Mouse (Mus musculus) urinary bladder, adult 2 months (tissue): ENCODE data around the gene Gm7534. TPM values are rescaled to one million over a fixed set of nuclear protein-coding genes. Genes with fewer than 3 reads are reported as not detected.

ENCODE experiments used
- polyA plus RNA-seq: library from polyadenylated mRNA; depleted of rRNA; stranded (reverse); fragments of >200 nt; gene quantifications from 2 replicates; pipeline ENCODE4 v1.2.3, GENCODE M21; 2012; rRNA removed

The Gm7534 gene
- polyA plus RNA-seq, 1 experiment, result not detected

Other genes with a start within 250 kb of the Gm7534 start
- gene Hmgn2, start 234.4 kb downstream of the Gm7534 start, polyA plus RNA-seq, result 131 and 148 TPM in 2 replicates
- gene Dhdds, start 202.1 kb downstream of the Gm7534 start, polyA plus RNA-seq, result 35.0 and 35.6 TPM in 2 replicates
- not detected in 2 replicates for gene Lin28a, start 184.2 kb downstream of the Gm7534 start, polyA plus RNA-seq
- 0.37 and 0.44 TPM in 2 replicates for gene Zfp683, start 149.2 kb downstream of the Gm7534 start, polyA plus RNA-seq
- gene Crybg2, start 142.2 kb downstream of the Gm7534 start, polyA plus RNA-seq, result 11.8 and 17.7 TPM in 2 replicates
- 31.3 and 32.6 TPM in 2 replicates for gene Cd52, start 107.9 kb downstream of the Gm7534 start, polyA plus RNA-seq
- 4.1 and 4.2 TPM in 2 replicates for gene Ubxn11, start 100.4 kb downstream of the Gm7534 start, polyA plus RNA-seq
- 337 and 349 TPM in 2 replicates for gene Sh3bgrl3, start 74.2 kb downstream of the Gm7534 start, polyA plus RNA-seq
- gene Cep85, start 15.9 kb downstream of the Gm7534 start, polyA plus RNA-seq, result 22.9 and 23.6 TPM in 2 replicates
- gene Catsper4, start 24.4 kb upstream of the Gm7534 start, polyA plus RNA-seq, result 0.50 and 1.0 TPM in 2 replicates
- 11.5 and 13.1 TPM in 2 replicates for gene Cnksr1, start 35.4 kb upstream of the Gm7534 start, polyA plus RNA-seq
- not detected in 2 replicates for gene E130218I03Rik, start 40.7 kb upstream of the Gm7534 start, polyA plus RNA-seq
- 8.9 and 11.0 TPM in 2 replicates for gene Zfp593, start 42.6 kb upstream of the Gm7534 start, polyA plus RNA-seq
- not detected in 2 replicates for gene Gm30191, start 43.9 kb upstream of the Gm7534 start, polyA plus RNA-seq
- 13.7 TPM in 2 replicates for gene Grrp1, start 51.1 kb upstream of the Gm7534 start, polyA plus RNA-seq
- gene Pdik1l, start 84.9 kb upstream of the Gm7534 start, polyA plus RNA-seq, result 5.8 and 7.5 TPM in 2 replicates
- 0.04 and 0.12 TPM in 2 replicates for gene Trim63, start 112.1 kb upstream of the Gm7534 start, polyA plus RNA-seq
- 0.06 and 0.08 TPM in 2 replicates for gene Slc30a2, start 140.2 kb upstream of the Gm7534 start, polyA plus RNA-seq
- 9.8 and 10.9 TPM in 2 replicates for gene Extl1, start 180.8 kb upstream of the Gm7534 start, polyA plus RNA-seq
- gene Pafah2, start 193.3 kb upstream of the Gm7534 start, polyA plus RNA-seq, result 37.9 and 39.9 TPM in 2 replicates